Mouse (Mus musculus): ENCODE data around the gene Ifitm2.

Ifitm2 gene

DNA sequence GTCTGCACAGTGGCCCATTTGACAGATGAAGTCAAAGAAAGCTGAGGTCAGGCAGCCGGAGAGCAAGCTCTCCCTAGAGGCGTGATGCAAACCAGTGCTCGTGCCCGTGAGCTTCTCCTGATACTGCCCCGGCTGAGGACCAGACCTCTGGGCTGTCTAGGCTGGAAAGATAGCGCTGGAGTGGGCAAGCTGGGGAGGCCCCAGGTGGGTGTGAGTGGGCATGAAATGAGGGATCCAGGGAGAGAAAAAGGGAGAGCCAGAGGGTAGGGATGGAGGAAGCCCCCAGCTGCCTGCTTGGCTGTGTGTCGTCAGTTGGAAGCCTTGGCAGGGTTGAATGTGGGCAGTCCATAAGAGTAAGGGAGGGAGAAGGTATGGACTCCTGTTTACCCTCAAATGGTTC, 11.6 kb downstream of the Ifitm2 start:
- DNase-seq (ENCODE audit: low read depth, low spot score), result no peak

DNA sequence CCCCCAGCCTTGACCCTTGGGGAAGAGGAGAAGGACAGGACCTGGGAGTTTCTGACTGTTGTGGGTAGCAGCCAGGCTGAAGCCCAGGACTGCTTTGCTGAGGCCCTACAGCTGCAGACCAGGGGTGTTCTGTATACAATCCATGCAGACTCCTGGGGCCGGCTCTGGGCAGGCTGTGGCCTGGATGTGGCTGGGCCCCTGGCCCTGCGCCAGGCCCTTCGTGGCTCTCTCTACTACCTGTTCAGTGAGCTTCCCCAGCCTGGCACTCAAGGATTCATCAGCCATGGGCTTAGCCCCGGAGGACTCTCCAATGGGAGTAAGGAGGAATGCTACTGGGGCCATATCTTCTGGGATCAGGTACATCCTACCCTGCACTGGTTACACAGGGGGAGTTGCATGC, 12.4 kb downstream of the Ifitm2 start:
- no peak for DNase-seq (ENCODE audit: low read depth, low spot score)

DNA sequence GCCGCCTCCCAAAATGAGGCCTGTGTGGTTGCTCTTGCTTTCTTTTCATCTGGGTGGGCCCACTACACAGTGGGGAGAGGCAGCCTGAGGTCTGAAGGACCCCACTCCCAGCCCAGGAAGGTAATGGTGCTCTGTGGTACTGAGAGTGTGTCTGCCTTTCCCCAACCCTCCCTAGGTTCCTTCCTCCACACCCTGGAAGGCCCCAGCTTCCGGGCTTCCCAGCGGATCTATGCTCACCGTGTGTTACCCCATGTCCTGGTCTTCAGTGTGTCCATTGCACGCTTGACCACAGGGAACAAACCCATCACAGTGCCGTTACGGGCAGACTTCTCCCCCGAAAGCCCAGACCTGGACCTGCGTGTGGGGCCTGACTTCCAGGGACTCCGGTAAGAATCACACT, 13.0 kb downstream of the Ifitm2 start:
- DNase-seq (ENCODE audit: low read depth, low spot score), result no peak

DNA sequence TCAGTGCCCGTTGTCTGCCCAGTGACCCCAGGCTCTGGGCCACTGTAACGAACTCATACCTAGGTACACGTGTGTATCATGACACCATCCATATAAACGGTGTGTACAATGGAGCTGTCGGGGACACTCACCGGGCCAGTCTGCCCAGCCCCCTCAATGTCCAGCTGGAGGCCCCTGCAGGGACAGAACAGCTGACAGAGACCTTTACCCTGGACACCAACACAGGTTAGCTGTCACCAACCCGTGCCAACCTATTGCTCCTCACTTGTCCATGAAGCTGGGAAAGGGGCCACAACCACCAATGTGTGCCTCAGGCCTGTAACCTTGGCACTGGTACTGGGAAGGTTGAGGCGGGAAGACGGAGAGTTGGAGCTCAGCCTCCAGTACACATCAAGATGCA, 13.4 kb downstream of the Ifitm2 start:
- DNase-seq (ENCODE audit: low read depth, low spot score), result no peak

DNA sequence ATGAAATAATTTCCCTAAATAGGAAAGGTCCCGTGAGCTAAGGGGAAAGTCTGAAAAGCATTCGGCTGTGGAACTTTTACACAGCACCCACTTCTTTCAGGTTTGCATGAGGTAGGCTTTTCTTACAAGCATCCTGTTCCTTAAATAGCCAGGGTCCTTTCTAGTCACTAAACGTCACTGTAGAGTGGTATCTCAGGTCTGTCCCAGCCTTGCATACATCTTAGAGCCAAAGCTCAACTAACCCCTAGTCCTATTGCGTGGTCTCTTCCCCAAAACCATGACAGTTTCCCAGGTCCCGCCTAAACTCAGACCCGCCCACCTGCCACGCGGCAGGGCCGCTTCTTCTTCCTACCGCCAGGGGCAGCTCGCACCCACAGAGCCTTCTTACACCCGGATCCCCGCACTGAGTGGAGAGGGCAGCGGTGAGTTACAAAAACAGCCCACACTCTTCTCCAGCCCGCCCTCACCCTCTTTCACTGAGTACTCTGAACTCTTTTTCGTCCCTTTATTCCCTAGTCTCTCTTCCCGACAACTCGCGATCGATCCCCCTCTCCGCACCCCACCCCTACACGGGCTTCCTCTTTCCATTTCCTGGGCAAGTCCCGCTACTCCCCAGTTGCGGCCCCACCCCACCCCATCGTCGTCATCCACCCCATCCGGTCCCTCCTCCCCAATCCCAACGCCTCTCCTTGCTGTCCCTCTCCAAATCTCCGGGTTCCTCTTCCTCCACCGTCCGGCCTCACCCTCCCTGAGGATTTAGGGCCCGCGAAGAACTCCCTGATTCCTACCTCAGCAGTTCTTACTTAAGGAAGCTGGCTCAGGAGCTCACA, 14.3 kb downstream of the Ifitm2 start, which contains the start of gene Pgghg:
Gene Pgghg, plus strand, starts transcription at position 170 of the 830 bp plus-strand sequence.
- DNase-seq (ENCODE audit: low read depth, low spot score), result peak; percentile 74

DNA sequence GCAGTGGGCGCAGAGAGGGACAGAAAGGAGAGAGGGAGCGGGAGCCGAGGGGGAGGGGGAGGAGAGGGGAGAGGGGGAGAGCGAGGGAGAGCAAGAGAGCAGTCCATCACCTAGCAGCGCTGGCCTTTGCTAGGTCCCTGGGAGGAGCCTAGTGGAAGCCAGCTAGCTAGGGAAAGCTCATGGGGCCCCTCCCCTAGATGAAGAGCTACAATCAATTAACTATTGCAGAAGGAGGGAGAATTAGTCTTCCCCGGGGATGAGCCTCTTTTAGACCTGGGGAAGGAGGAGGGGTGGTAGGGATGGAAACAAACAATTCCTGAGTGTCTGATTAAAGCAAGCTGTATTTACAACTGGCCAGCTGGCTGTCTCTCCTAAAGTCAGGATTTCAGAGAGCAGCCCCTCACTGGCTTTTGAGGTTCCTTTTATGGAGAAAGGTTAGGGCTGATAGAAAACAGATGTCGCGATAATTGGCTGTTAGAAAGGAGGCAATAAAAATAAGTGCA, 16.1 kb downstream of the Ifitm2 start:
- no peak for DNase-seq (ENCODE audit: low read depth, low spot score)

DNA sequence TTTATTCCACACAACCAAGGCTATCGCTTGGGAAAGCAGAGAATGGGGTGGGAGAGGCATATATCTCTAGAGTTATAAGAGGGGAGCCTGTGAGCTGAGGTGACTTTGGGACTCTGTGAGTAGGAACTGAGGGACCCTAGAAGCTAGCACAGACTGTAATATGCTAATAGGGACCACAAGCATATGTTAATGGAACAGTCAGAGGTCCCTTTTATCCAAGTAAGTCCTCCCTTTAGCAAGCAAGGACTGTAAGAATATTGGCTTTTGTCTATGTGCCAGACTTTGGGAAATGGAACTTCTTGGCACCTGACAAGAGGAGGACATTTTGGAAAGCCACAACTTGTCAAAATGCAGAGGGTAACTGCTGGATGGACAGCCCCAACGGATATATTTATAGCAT, 16.9 kb downstream of the Ifitm2 start:
- DNase-seq (ENCODE audit: low read depth, low spot score), result no peak

DNA sequence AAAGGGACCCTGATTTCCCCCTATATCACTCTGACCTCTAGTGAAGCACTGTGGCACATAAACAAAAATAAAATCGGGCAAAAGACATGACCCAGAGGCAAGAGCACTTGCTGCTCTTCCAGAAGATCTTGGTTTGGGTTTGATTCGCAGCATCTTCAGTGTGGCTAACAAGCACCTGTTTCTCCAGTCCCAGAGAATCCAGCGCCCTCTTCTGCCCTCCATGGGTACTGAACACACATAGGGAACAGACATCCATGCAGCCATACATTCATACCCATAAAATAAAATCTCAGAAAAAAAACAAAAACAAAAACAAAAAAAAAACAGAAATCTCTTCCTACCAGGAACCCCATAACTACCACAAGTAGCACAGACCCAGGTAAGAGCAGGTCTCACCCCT, 17.4 kb downstream of the Ifitm2 start:
- no peak for DNase-seq (ENCODE audit: low read depth, low spot score)

DNA sequence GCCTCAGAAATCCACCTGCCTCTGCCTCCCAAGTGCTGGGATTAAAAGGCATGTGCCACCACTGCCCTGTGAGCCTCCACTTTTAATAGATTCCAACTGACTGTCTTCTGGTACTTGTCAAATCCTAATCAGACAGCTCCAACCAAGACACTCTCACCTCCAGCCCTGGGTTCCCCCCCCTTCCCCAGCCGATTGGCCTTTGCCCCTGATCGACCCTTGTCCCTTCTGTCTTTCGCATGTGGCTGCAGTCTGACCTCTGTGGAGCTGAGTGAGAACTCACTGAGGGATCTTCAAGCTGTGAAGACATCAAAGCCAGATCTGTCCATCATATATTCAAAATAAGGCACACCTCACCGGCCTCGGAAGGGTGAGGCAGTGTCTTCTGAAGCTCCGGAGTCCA, 28.6 kb downstream of the Ifitm2 start:
- DNase-seq (ENCODE audit: low read depth, low spot score), result no peak

DNA sequence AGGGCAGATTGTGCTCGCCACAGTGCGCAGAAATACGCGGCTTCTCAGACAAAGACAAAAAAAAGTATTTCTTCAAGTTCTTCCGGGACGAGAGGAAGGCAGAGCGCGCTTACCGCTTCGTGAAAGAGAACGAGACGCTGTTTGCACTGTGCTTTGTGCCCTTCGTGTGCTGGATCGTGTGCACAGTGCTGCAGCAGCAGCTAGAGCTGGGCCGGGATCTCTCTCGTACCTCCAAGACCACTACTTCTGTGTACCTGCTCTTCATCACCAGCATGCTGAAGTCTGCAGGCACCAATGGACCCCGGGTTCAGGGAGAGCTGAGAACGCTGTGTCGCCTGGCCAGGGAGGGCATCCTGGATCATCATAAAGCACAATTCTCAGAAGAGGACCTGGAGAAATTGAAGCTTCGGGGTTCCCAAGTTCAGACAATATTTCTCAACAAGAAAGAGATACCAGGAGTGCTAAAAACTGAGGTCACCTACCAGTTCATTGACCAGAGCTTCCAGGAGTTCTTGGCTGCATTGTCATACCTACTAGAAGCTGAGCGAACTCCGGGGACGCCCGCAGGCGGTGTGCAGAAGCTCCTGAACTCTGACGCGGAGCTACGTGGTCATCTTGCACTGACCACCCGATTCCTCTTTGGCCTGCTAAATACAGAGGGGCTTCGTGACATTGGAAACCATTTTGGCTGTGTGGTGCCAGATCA, 32.6 kb downstream of the Ifitm2 start:
- DNase-seq (ENCODE audit: low read depth, low spot score), result no peak

DNA sequence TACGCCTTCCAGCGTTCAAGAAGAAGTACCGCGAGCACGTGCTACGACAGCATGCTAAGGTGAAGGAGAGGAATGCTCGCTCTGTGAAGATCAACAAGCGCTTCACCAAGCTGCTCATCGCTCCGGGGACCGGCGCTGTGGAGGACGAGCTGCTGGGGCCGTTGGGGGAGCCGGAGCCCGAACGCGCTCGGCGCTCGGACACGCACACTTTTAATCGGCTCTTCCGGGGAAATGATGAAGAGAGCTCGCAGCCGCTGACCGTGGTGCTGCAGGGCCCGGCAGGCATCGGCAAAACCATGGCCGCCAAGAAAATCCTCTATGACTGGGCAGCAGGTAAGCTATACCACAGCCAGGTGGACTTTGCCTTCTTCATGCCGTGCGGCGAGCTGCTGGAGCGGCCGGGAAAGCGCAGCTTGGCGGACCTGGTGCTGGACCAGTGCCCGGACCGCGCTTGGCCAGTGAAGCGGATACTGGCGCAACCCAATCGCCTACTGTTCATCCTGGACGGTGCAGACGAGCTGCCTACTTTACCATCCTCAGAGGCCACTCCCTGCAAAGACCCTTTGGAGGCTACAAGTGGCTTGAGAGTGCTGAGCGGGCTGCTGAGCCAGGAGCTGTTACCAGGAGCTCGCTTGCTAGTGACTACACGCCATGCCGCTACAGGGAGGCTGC, 33.3 kb downstream of the Ifitm2 start:
- peak; percentile 79 for DNase-seq (ENCODE audit: low read depth, low spot score)

DNA sequence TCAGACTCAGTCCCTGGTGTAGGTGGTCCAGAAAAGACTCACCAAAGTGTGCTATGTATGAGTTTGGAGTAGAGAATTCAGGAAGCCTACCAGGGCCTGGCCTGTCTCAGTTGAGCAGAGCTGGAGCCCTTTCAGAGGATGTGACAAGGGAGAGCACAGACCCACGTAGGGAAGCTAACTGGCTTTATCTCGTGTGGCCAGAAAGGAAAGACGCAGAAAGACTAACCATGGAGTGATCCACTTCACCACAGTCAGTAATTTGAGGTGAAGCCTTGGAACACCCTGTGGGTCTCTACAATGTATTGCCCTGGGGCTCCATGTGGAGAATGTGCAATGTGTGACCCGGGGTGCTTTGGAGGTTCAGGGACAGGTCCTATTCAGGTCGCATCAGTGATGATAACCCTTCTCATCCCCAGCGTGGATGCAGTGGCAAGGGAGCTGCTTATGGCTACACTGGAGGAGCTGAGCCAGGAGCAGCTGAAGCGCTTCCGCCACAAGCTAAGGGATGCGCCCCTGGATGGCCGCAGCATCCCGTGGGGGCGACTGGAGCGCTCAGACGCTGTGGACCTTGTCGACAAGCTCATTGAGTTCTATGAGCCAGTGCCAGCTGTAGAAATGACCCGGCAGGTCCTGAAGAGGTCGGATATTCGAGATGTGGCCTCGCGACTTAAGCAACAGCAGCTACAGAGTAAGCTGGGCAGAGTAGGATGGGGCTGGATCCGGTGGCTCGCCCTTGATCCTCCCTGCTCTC, 34.4 kb downstream of the Ifitm2 start:
- no peak for DNase-seq (ENCODE audit: low read depth, low spot score)

DNA sequence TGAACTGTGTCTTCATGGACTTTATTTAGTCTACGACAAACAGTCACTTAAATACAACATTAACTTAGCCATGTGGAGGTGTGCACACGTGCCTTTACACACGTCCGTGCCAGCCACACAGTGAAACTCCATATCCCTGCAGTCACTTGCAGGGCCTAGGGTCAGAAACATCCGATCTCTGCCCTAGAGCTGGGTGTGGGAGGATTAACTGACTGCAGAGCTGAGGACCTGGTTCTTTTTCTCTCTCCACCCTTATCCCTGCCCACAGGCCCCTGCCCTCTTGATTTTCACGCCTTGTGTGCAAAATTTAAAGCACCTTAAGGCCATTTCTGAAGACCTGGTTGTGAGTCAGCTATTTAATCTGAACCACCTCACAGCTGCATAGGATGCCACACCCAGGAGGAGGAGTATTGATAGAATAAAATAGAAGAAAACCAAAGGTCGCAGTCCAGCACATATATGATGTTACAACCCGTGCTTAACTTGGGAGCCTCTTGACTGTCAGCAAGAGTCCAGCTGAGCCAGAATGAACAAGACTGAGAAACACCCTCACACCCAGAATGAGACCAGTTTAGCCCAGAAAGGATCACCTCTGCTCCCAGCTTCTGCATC, 35.3 kb downstream of the Ifitm2 start, which contains the start of gene Nlrp6:
Gene Nlrp6, plus strand, starts transcription at position 485 of the 612 bp plus-strand sequence.
- no peak for DNase-seq (ENCODE audit: low read depth, low spot score)

DNA sequence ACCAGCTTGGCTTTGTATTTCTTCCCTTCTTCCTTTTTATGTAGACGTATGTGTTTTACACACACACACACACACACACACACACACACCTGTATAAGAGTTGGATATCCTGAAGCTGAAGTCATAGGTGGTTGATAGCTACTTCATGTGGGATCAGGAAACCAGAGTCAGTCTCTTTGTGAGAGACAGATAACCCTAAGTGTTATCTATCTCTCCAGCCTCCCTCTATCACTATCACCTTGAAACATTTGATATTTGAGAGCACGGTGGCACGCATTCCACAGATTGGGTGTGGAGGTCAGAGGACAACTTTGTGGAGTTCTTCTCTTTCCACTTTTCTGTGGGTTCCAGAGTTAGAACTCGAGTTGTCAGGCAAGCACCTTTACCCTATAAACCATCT, 35.9 kb downstream of the Ifitm2 start:
- no peak for DNase-seq (ENCODE audit: low read depth, low spot score)

DNA sequence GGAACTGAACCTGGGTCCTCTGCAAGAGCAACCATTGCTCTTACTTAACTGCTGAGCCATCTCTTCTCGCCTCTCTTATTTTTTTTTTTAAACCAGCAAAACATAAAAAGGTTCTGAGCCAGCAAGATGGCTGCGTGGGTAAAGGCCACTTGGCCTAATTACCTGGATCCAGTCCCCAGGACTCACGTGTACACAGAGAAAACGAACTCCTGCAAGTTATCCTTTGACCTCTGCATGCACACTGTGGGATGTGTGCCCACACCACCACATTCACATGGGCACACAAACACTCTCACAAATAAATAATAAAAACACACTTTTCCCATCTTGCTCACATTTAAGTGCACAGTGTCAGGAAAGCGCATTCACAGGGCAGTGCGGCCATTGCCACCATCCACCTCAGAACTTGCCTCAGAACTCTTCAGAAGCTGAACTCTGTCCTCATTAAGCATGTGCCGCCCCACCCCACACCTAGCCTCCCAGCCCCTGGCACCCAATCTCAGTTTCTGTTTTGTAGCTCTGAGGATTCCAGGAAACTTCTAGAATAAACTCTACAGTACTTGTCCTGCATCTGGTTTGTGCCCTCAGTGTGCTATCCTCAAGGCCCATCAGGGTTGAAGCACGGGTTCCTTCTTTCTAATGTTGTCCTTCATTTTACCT, 41.6 kb downstream of the Ifitm2 start:
- no peak for DNase-seq (ENCODE audit: low read depth, low spot score)

DNA sequence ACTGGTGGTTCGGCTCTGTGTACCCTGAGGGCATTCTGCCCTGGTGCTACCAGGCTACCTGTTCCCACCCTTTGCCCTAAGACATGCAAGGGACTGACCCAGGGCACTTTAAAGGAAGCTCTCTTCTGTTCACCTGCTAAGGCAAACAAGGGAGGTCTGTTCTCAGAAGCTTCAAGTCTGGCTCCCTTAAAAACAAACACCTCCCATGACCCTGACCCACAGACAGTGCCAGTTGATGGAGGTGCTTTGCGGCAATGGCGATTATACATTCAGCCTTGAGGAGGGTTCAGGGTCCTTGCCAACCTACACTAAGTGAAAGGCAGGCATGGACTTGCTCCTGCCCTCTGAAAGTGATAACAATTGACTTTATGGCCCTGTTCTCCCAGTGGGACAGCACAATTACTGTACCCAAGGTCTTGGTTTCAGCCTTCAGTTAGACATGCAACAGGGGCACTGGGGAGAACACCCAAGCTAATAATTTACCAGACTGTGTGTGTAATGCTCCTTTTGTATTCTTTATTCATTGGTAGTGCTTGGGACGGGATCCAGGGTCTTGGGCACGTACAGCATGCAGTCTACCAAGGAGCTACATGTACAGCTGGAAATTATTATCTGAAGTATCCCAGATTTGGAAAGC, 42.8 kb downstream of the Ifitm2 start:
- no peak for DNase-seq (ENCODE audit: low read depth, low spot score)

DNA sequence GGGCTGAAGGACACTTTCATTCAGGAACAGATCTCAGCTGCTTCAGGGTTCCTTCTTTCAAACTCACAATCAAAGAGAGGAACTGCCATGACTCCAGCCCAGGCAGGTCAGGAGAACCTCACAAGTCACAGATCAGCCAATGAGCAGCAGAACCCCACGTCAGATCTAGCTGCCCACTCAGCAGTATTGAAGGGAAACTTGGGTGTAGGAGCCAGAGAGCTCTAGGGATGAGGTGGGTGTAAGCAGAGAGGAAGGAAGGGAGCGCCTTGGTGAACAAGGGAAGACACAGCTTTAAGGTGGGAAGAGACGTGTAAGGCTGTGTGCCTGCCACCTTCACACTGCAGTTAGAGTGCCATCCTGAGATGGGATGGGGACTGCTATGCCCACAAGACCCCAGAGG, 43.5 kb downstream of the Ifitm2 start:
- DNase-seq (ENCODE audit: low read depth, low spot score), result peak; percentile 84

DNA sequence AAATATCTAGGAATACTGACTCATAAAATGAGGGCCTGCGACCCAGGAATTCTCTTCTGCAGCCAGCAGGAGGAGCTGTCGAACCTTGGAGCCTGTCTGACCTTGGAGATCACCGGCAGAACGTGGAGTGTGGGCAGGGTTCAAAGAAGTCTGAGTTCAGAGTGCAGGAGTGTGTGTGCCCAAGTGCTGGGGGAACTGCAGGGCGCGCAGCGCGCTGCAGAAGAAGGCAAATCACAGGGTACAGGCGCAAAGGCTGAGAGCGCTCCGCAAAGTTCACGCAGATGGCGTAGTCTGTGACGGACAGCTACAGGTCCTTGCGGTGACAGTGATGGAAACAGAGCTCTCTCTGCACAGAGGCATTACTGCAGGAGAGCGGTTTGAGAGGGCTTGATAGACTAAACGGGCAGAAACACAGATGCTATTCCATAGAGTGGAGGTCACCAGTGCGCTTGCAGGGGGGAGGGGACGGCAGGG, 47.1 kb downstream of the Ifitm2 start:
- DNase-seq (ENCODE audit: low read depth, low spot score), result peak; percentile 77

DNA sequence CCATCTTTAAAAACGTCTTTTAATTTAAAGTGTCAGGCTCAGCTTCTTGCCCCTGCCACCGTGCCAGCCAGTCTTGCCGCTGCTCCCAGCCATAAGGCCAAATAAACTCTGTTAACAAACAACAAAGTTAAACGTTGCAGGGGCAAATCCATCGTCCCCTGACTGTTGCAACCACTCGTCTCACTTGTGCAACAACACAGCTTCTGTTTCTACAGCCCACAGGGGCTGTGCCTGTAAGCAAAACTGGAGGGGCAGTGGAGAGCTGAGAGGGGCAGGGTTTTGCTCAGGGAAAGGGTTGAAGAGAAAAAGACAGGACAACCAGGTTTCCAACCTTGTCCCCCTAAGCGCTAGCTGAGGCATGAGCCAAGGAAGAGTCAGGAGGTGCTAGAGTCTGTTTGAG, 47.6 kb downstream of the Ifitm2 start:
- DNase-seq (ENCODE audit: low read depth, low spot score), result no peak

DNA sequence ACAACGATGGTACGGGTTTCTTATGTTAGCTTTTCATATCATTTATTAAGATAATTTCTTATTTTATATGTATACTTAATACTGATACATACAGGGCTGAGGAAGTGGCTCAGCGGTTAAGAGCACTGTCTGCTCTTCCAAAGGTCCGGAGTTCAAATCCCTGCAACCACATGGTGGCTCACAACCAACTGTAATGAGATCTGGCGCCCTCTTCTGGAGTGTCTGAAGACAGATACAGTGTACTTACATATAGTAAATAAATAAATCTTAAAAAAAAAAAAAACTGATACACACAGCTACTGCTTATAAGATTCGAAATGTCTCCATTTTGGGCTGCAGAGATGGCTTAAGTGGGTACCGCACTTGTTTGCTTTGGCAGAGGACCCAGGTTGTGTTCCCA, 48.1 kb downstream of the Ifitm2 start:
- DNase-seq (ENCODE audit: low read depth, low spot score), result no peak

All from brain, adult 2 months (tissue).